Mouse (Mus musculus) midbrain, embryonic 14.5 days (tissue): ENCODE data around the gene Ap5s1. TPM values are rescaled to one million over a fixed set of nuclear protein-coding genes. Genes with fewer than 3 reads are reported as not detected.

ENCODE experiments used
- ATAC-seq: fragments of 200-750 bp; cut with Nextera tagmentation; 2 replicates; pipeline ENCODE4 v1.8.0; 2017; ENCODE audit warnings: moderate number of reproducible peaks, moderate library complexity; ENCODE audit not compliant: low FRiP score, low TSS enrichment
- DNase-seq: peaks from one replicate; pipeline ENCODE4 v3.0.0-alpha.2; 2015
- H3K27ac ChIP-seq: fragments of 300-500 bp; sonication (generic); replicated peaks from 2 replicates; pipeline ENCODE4 v1.5.1; 2014; ENCODE audit warnings: mild to moderate bottlenecking, low read depth, low read length, moderate library complexity
- H3K27me3 ChIP-seq: fragments of 300-500 bp; sonication (generic); 2 replicates; pipeline ENCODE4 v1.6.1; 2014; ENCODE audit warnings: low read length, control low read depth, mixed read lengths; ENCODE audit not compliant: control insufficient read depth, insufficient read depth
- H3K36me3 ChIP-seq: fragments of 300-500 bp; sonication (generic); 2 replicates; pipeline ENCODE4 v1.6.1; 2014; ENCODE audit warnings: low read length, control low read depth; ENCODE audit not compliant: control insufficient read depth, insufficient read depth
- H3K4me1 ChIP-seq: fragments of 300-500 bp; sonication (generic); 2 replicates; pipeline ENCODE4 v1.6.1; 2014; ENCODE audit warnings: mild to moderate bottlenecking, antibody characterized with exemption, low read length, control low read depth; ENCODE audit not compliant: control insufficient read depth, insufficient read depth
- H3K4me2 ChIP-seq: fragments of 300-500 bp; sonication (generic); 2 replicates; pipeline ENCODE4 v1.6.1; 2014; ENCODE audit warnings: mild to moderate bottlenecking, low read length, moderate library complexity
- H3K4me3 ChIP-seq: fragments of 300-500 bp; sonication (generic); replicated peaks from 2 replicates; pipeline ENCODE4 v1.5.1; 2014; ENCODE audit warnings: low read depth, low read length
- H3K9ac ChIP-seq: fragments of 300-500 bp; sonication (generic); replicated peaks from 2 replicates; pipeline ENCODE4 v1.6.1; 2014; ENCODE audit warnings: mild to moderate bottlenecking, low read length, moderate library complexity
- H3K9me3 ChIP-seq: fragments of 300-500 bp; sonication (generic); 2 replicates; pipeline ENCODE4 v1.6.1; 2016; ENCODE audit warnings: low read length, control low read depth, mixed read lengths; ENCODE audit not compliant: control insufficient read depth
- WGBS: fragments of 180-500 bp; shearing (Covaris S2); extraction: QIAGEN DNeasy Blood & Tissue Kit; methylation state at CpG from one replicate; pipeline ENCODE4 v1.1.7; 2014; 5-methylcytosine and 5-hydroxymethylcytosine counted together
- polyA plus RNA-seq: library from polyadenylated mRNA; unstranded; fragments of >200 nt; fragmentation: Nextera tagmentation; extraction: Ambion mirVana; gene quantifications from 2 replicates; pipeline ENCODE4 v1.2.1, GENCODE M21; 2014

Gene Ap5s1
- 32.5 and 34.3 TPM in 2 replicates for polyA plus RNA-seq

- Histone ChIP-seq H3K4me3 (no peak within 1 kb of the TSS), H3K27me3 (no peaks in the 10 kb centered on the region), H3K9me3 (no peaks in the 10 kb centered on the region), H3K9ac (no peak within 1 kb of the TSS), H3K27ac (no peak within 1 kb of the TSS), H3K36me3 (no peaks in the 10 kb centered on the region), H3K4me2 (no peak within 1 kb of the TSS), H3K4me1 (peaks cover 7% of the 10 kb centered on the region)
- ATAC-seq (no peak), DNase-seq (no peak)
- 84% methylated on average over 4 of the region's 4 CpGs for WGBS
These were observed at the start of gene Ap5s1 for GRCm38 (mm10) chr2:131206778-131207177. TSS of gene Ap5s1 (plus strand) at chr2:131207078.

- H3K27ac ChIP-seq, result peak overlapping the region; percentile 83
- H3K9ac ChIP-seq, result peak overlapping the region; percentile 81
- ATAC-seq (peak; percentile 76), DNase-seq (peak; percentile 65)
- H3K9me3 ChIP-seq, result no peaks in the 10 kb centered on the region
- H3K4me1 ChIP-seq, result peaks cover 32% of the 10 kb centered on the region
- WGBS, result under 1% methylated on average over 18 of the region's 18 CpGs
- peak overlapping the region; percentile 77 for H3K4me3 ChIP-seq
- H3K36me3 ChIP-seq, result peaks cover 8% of the 10 kb centered on the region; the same call in 1 of the 2 replicates
- no peaks in the 10 kb centered on the region for H3K27me3 ChIP-seq
- H3K4me2 ChIP-seq, result peak overlapping the region; percentile 74
These were observed 47.4 kb upstream of the Ap5s1 start for GRCm38 (mm10) chr2:131159491-131159910.

GRCm38 (mm10) chr2:131159938-131160581 lies 46.8 kb upstream of the Ap5s1 start, which contains the start of gene 1700037H04Rik:
TSS of gene 1700037H04Rik (minus strand) at chr2:131160081.
- ATAC-seq (peak; percentile 97), DNase-seq (peak; percentile 99)
- Histone ChIP-seq H3K27ac (peak within 1 kb of the TSS; percentile 97), H3K9ac (peak within 1 kb of the TSS; percentile 81), H3K4me2 (peak within 1 kb of the TSS; percentile 88), H3K4me1 (peaks cover 32% of the 10 kb centered on the region), H3K36me3 (peaks cover 4% of the 10 kb centered on the region; the same call in 1 of the 2 replicates), H3K4me3 (peak within 1 kb of the TSS; percentile 77), H3K9me3 (no peaks in the 10 kb centered on the region), H3K27me3 (no peaks in the 10 kb centered on the region)
- WGBS, result under 1% methylated on average over 54 of the region's 54 CpGs

GRCm38 (mm10) chr2:131160671-131161111 lies 46.2 kb upstream of the Ap5s1 start:
- under 1% methylated on average over 17 of the region's 17 CpGs for WGBS
- peak overlapping the region; percentile 97 for H3K27ac ChIP-seq
- H3K9me3 ChIP-seq, result no peaks in the 10 kb centered on the region
- peak overlapping the region; percentile 76 for H3K9ac ChIP-seq
- H3K4me1 ChIP-seq, result peaks cover 32% of the 10 kb centered on the region
- peak overlapping the region; percentile 88 for H3K4me2 ChIP-seq
- H3K36me3 ChIP-seq, result no peaks in the 10 kb centered on the region
- H3K27me3 ChIP-seq, result no peaks in the 10 kb centered on the region
- ATAC-seq, result no peak
- DNase-seq, result no peak
- H3K4me3 ChIP-seq, result peak overlapping the region; percentile 77

GRCm38 (mm10) chr2:131163924-131164323 lies 43.0 kb upstream of the Ap5s1 start:
- H3K9me3 ChIP-seq, result no peaks in the 10 kb centered on the region
- ATAC-seq, result no peak
- WGBS, result 80% methylated on average over 7 of the region's 7 CpGs

GRCm38 (mm10) chr2:131166172-131166571 lies 40.7 kb upstream of the Ap5s1 start:
- DNase-seq (no peak), ATAC-seq (no peak)
- WGBS, result 83% methylated on average over 2 of the region's 2 CpGs
- H3K4me2 ChIP-seq, result no peak overlapping the region
- no peak overlapping the region for H3K4me3 ChIP-seq
- H3K27me3 ChIP-seq, result 0 out of 2 replicates have a peak, but pooled peaks cover 4% of the 10 kb centered on the region
- peaks cover 5% of the 10 kb centered on the region; the same call in 1 of the 2 replicates for H3K36me3 ChIP-seq
- 0 out of 2 replicates have a peak, but pooled peaks cover 6% of the 10 kb centered on the region for H3K4me1 ChIP-seq
- H3K9me3 ChIP-seq, result no peaks in the 10 kb centered on the region
- no peak overlapping the region for H3K27ac ChIP-seq
- no peak overlapping the region for H3K9ac ChIP-seq

More at GRCm38 (mm10) chr2:131163924-131164323, 43.0 kb upstream of the Ap5s1 start:
- DNase-seq, result no peak
- peaks cover 13% of the 10 kb centered on the region for H3K4me1 ChIP-seq
- H3K9ac ChIP-seq, result no peak overlapping the region
- no peak overlapping the region for H3K27ac ChIP-seq
- no peak overlapping the region for H3K4me2 ChIP-seq
- no peaks in the 10 kb centered on the region for H3K27me3 ChIP-seq
- no peak overlapping the region for H3K4me3 ChIP-seq
- H3K36me3 ChIP-seq, result no peaks in the 10 kb centered on the region

GRCm38 (mm10) chr2:131167984-131168383 lies 38.9 kb upstream of the Ap5s1 start:
- Histone ChIP-seq H3K4me2 (no peak overlapping the region), H3K9ac (no peak overlapping the region), H3K9me3 (no peaks in the 10 kb centered on the region), H3K27ac (no peak overlapping the region), H3K27me3 (peaks cover 22% of the 10 kb centered on the region), H3K4me1 (0 out of 2 replicates have a peak, but pooled peaks cover 6% of the 10 kb centered on the region), H3K36me3 (peaks cover 21% of the 10 kb centered on the region; the same call in 1 of the 2 replicates), H3K4me3 (no peak overlapping the region)
- no peak for ATAC-seq
- DNase-seq, result no peak
- WGBS, result 86% methylated on average over 6 of the region's 6 CpGs

GRCm38 (mm10) chr2:131168914-131169313 lies 38.0 kb upstream of the Ap5s1 start:
- WGBS, result 45% methylated on average over 1 of the region's 1 CpGs
- Histone ChIP-seq H3K36me3 (peaks cover 21% of the 10 kb centered on the region; the same call in 1 of the 2 replicates), H3K4me1 (0 out of 2 replicates have a peak, but pooled peaks cover 6% of the 10 kb centered on the region), H3K4me2 (no peak overlapping the region), H3K27ac (no peak overlapping the region), H3K27me3 (peaks cover 22% of the 10 kb centered on the region), H3K9me3 (no peaks in the 10 kb centered on the region), H3K9ac (no peak overlapping the region), H3K4me3 (no peak overlapping the region)
- DNase-seq (peak; percentile 38), ATAC-seq (no peak)
